18 mouse cellular contexts compared by ENCODE assay signal in genomic region chr9:61424245-61424644, GRCm38 (mm10). TPM values are rescaled to one million over a fixed set of nuclear protein-coding genes. Genes with fewer than 3 reads are reported as not detected.
DNase-seq lines count a peak whose midpoint lies in the region; ATAC-seq and TF ChIP-seq lines count a peak whose summit lies in the region.
"Had no signal": no experiment of that assay in that cellular context is flagged by ENCODE, and none has a peak within 500 bp of the region (broad histone marks: within the 10 kb centered on the region; RNA-seq: fewer than 3 reads in every experiment).

No protein-coding gene starts in this region.

- H3K9ac ChIP-seq in lung, postnatal 0 days (replicated peaks; ENCODE audit: low read depth): no peak overlapping the region
- H3K9ac ChIP-seq: embryonic facial prominence, embryonic 12.5 days; forebrain, embryonic 12.5 days; heart, embryonic 12.5 days; hindbrain, embryonic 14.5 days had no signal

- no peaks in the 10 kb centered on the region for H3K4me1 ChIP-seq in lung, postnatal 0 days (ENCODE audit: insufficient read depth, low read depth, low read length)
- no peaks in the 10 kb centered on the region for H3K4me1 ChIP-seq in forebrain, embryonic 10.5 days
- H3K4me1 ChIP-seq in limb, embryonic 10.5 days: no peaks in the 10 kb centered on the region
- H3K4me1 ChIP-seq: embryonic facial prominence, embryonic 12.5 days; forebrain, embryonic 12.5 days; heart, embryonic 12.5 days; hindbrain, embryonic 10.5 days had no signal

- no peak overlapping the region for H3K4me2 ChIP-seq in lung, postnatal 0 days (replicated peaks; ENCODE audit: low read depth, low read length)
- H3K4me2 ChIP-seq: embryonic facial prominence, embryonic 12.5 days; forebrain, embryonic 12.5 days; heart, embryonic 12.5 days; hindbrain, embryonic 14.5 days had no signal

- no peaks in the 10 kb centered on the region for H3K27me3 ChIP-seq in lung, postnatal 0 days (replicated peaks; ENCODE audit: insufficient read depth, low read length)
- H3K27me3 ChIP-seq in forebrain, embryonic 10.5 days (ENCODE audit: poor library complexity, severe bottlenecking): no peaks in the 10 kb centered on the region
- H3K27me3 ChIP-seq in limb, embryonic 10.5 days (ENCODE audit: low read depth, poor library complexity, severe bottlenecking): peaks cover 8% of the 10 kb centered on the region; the same call in 1 of the 2 replicates
- H3K27me3 ChIP-seq: embryonic facial prominence, embryonic 12.5 days had no signal

- no peak overlapping the region for H3K27ac ChIP-seq in lung, postnatal 0 days (ENCODE audit: low read length)
- H3K27ac ChIP-seq in forebrain, embryonic 10.5 days: no peak overlapping the region
- no peak overlapping the region for H3K27ac ChIP-seq in limb, embryonic 10.5 days
- H3K27ac ChIP-seq: embryonic facial prominence, embryonic 12.5 days; forebrain, embryonic 12.5 days; hindbrain, embryonic 10.5 days; hindbrain, embryonic 14.5 days had no signal

- H3K36me3 ChIP-seq in lung, postnatal 0 days (ENCODE audit: insufficient read depth, low read length): no peaks in the 10 kb centered on the region
- peaks cover 9% of the 10 kb centered on the region for H3K36me3 ChIP-seq in forebrain, embryonic 10.5 days (replicated peaks)
- peaks cover 6% of the 10 kb centered on the region for H3K36me3 ChIP-seq in limb, embryonic 10.5 days

- no peak overlapping the region for H3K4me3 ChIP-seq in lung, postnatal 0 days (ENCODE audit: low read depth, low read length)
- no peak overlapping the region for H3K4me3 ChIP-seq in forebrain, embryonic 10.5 days
- no peak overlapping the region for H3K4me3 ChIP-seq in limb, embryonic 10.5 days
- H3K4me3 ChIP-seq: embryonic facial prominence, embryonic 12.5 days; forebrain, embryonic 12.5 days; heart, embryonic 12.5 days; hindbrain, embryonic 10.5 days had no signal

- no peaks in the 10 kb centered on the region for H3K9me3 ChIP-seq in lung, postnatal 0 days (ENCODE audit: low read length)
- no peaks in the 10 kb centered on the region for H3K9me3 ChIP-seq in forebrain, embryonic 10.5 days
- H3K9me3 ChIP-seq in limb, embryonic 10.5 days (replicated peaks): no peaks in the 10 kb centered on the region
- H3K9me3 ChIP-seq: embryonic facial prominence, embryonic 12.5 days; forebrain, embryonic 12.5 days; heart, embryonic 12.5 days; hindbrain, embryonic 10.5 days had no signal

- no peak for TF ChIP-seq EP300 in lung, postnatal 0 days (IDR thresholded peaks at IDR 0.05)

- TF ChIP-seq CTCF in lung, postnatal 0 days (IDR thresholded peaks at IDR 0.05): no peak

- DNase-seq in lung, postnatal 0 days (ENCODE audit: low spot score): peak; percentile 24
- no peak for DNase-seq in lung, postnatal 4 days
- peak; percentile 1 for DNase-seq in MEL-GATA-1-ER (ENCODE audit: extremely low read depth, low read depth)
- no peak for DNase-seq in cerebellum, postnatal 14 days
- DNase-seq in forebrain, embryonic 10.5 days (ENCODE audit: extremely low spot score, low spot score): no peak
- DNase-seq in limb, embryonic 10.5 days (ENCODE audit: low spot score): no peak
- DNase-seq: adrenal gland, adult 8-10 months; adrenal gland, postnatal 36 days; cerebellum, adult 2 months; cerebellum, postnatal 10 days; gastrocnemius, postnatal 10 days had no signal

- WGBS in lung, postnatal 0 days: 72% methylated on average over 3 of the region's 3 CpGs
- WGBS in forebrain, embryonic 10.5 days: 86% methylated on average over 3 of the region's 3 CpGs
- 91% methylated on average over 3 of the region's 3 CpGs for WGBS in limb, embryonic 10.5 days

- no peak for ATAC-seq in lung, postnatal 0 days
- peak; percentile 87 for ATAC-seq in megakaryocyte progenitor cell, adult 5-6 weeks (replicated peaks; ENCODE audit: poor library complexity)
- ATAC-seq: forebrain, embryonic 16.5 days had no signal

RNA-seq across cellular contexts. Expression of gene Tle3, which starts 52.1 kb away (rescaled TPM):
- polyA plus RNA-seq in lung, postnatal 0 days (2015; fragmentation: Nextera tagmentation; extraction: Ambion mirVana): 16.2 and 16.3 TPM in 2 replicates
- total RNA-seq in megakaryocyte progenitor cell, adult 5-6 weeks (2015): 65.2 and 66.2 TPM in 2 replicates
- total RNA-seq in megakaryocyte progenitor cell, adult 5-6 weeks (2017): 48.0 and 50.5 TPM in 2 replicates
- 43.4 and 45.6 TPM in 2 replicates for polyA plus RNA-seq in forebrain, embryonic 10.5 days (2016; fragmentation: Nextera tagmentation; extraction: Ambion mirVana)
- 53.4 and 55.7 TPM in 2 replicates for polyA plus RNA-seq in limb, embryonic 10.5 days (2016; fragmentation: Nextera tagmentation; extraction: Ambion mirVana)

Comparison
In these comparisons a context has a peak if more than half of its experiments do, and no peak if none do; other contexts are left out.
1. DNase-seq: peak in lung, postnatal 0 days (single experiment) and MEL-GATA-1-ER (single experiment); none in lung, postnatal 4 days (0 of 2), cerebellum, postnatal 14 days (0 of 2), forebrain, embryonic 10.5 days (single experiment) and limb, embryonic 10.5 days (single experiment).